In genomic region chr2:129632324-129632723, GRCm38 (mm10) we compare ENCODE assay signal across 19 mouse cellular contexts. TPM values are rescaled to one million over a fixed set of nuclear protein-coding genes. Genes with fewer than 3 reads are reported as not detected.
DNase-seq lines count a peak whose midpoint lies in the region; TF ChIP-seq lines count a peak whose summit lies in the region.
"Had no signal": no experiment of that assay in that cellular context is flagged by ENCODE, and none has a peak within 500 bp of the region (broad histone marks: within the 10 kb centered on the region; RNA-seq: fewer than 3 reads in every experiment).

No protein-coding gene starts in this region.

- no peak overlapping the region for H3K4me3 ChIP-seq in gastrocnemius, adult 2 months
- no peak overlapping the region for H3K4me3 ChIP-seq in lung, adult 2 months (replicated peaks; ENCODE audit: extremely low read depth, low read depth, low read length)
- no peak overlapping the region for H3K4me3 ChIP-seq in macrophage (ENCODE audit: inconsistent target)
- H3K4me3 ChIP-seq: embryonic facial prominence, embryonic 13.5 days; erythroblast, embryonic 14.5 days; forebrain, embryonic 15.5 days; heart, embryonic 15.5 days; hindbrain, embryonic 12.5 days had no signal

- H3K4me1 ChIP-seq in lung, adult 2 months (ENCODE audit: control insufficient read depth, insufficient read depth, low read length) = peaks cover 12% of the 10 kb centered on the region
- H3K4me1 ChIP-seq: forebrain, embryonic 15.5 days; hindbrain, embryonic 12.5 days had no signal

- WGBS in lung, adult 2 months = 95% methylated on average over 7 of the region's 7 CpGs
- 93% methylated on average over 7 of the region's 7 CpGs for WGBS in macrophage (ENCODE audit: missing documents)

- peaks cover 2% of the 10 kb centered on the region; the same call in 1 of the 2 replicates for H3K79me2 ChIP-seq in macrophage (ENCODE audit: inconsistent target)

- intact Hi-C loops in gastrocnemius, adult 2 months (cut with DNase I) = no loop called here

- TF ChIP-seq POLR2A in lung, adult 2 months (IDR thresholded peaks at IDR 0.05; ENCODE audit: borderline replicate concordance, extremely low read depth, low read depth, low read length) = no peak

- peak overlapping the region; percentile 81 for H3K27ac ChIP-seq in gastrocnemius, adult 2 months
- H3K27ac ChIP-seq in macrophage = peak overlapping the region; percentile 59
- H3K27ac ChIP-seq: embryonic facial prominence, embryonic 13.5 days; forebrain, embryonic 15.5 days; hindbrain, embryonic 12.5 days had no signal

- TF ChIP-seq CTCF in gastrocnemius, adult 2 months (IDR thresholded peaks at IDR 0.05) = no peak
- TF ChIP-seq CTCF in lung, adult 2 months (IDR thresholded peaks at IDR 0.05; ENCODE audit: insufficient read depth, low read length) = no peak

- peak; percentile 0 for DNase-seq in cerebellum, adult 11 months
- DNase-seq in cerebellum, postnatal 4 days (ENCODE audit: low spot score in 2 of 2) = no peak
- DNase-seq in gastrocnemius, adult 2 months = no peak
- DNase-seq in gastrocnemius, adult 18-20 months (ENCODE audit: low spot score) = no peak
- peak; percentile 2 for DNase-seq in lung, adult 2 months
- DNase-seq in lung, postnatal 36 days = no peak
- no peak for DNase-seq in kidney, adult 18-20 months
- DNase-seq: adrenal gland, postnatal 10 days; cerebellum, adult 2 months; cerebellum, postnatal 14 days; gastrocnemius, postnatal 25 days; heart, postnatal 36 days had no signal

- peaks cover 47% of the 10 kb centered on the region for H3K36me3 ChIP-seq in macrophage (ENCODE audit: inconsistent target)

RNA-seq across cellular contexts. Expression of gene Sirpa, which starts 39.7 kb away (rescaled TPM):
- 1 to 10 TPM; 5.0 to 7.4 TPM for total RNA-seq in gastrocnemius, adult 2 months (2021)
- 1 to 10 TPM; 4.7 to 9.2 TPM for total RNA-seq in gastrocnemius, adult 18-20 months (2021)
- polyA plus RNA-seq in lung, adult 2 months (2012; rRNA removed) = 78.2 and 94.2 TPM in 2 replicates
- 1,000 to 10,000 TPM in 25 of 26 experiments, 100 to 1,000 TPM in 1; 486 to 5,251 (median 2,764) TPM for total RNA-seq in macrophage (2018; cell fraction: chromatin; rRNA removed)
- total RNA-seq in macrophage (2018; cell fraction: cytosol; rRNA removed) = 1,000 to 10,000 TPM; 1,654 to 2,625 (median 2,091) TPM
- total RNA-seq in macrophage (2018; cell fraction: nucleus; rRNA removed) = 1,000 to 10,000 TPM in 25 of 26 experiments, 100 to 1,000 TPM in 1; 968 to 4,930 (median 3,847) TPM
- 1,368 to 2,259 TPM (median 1,677 TPM) in 3 replicates for polyA plus RNA-seq in macrophage (2018)
- total RNA-seq: MEL had no signal

Comparison
In these comparisons a context has a peak if more than half of its experiments do, and no peak if none do; other contexts are left out.
1. DNase-seq: peak in cerebellum, adult 11 months (single experiment) and lung, adult 2 months (single experiment); none in cerebellum, postnatal 4 days (0 of 2), gastrocnemius, adult 2 months (single experiment), gastrocnemius, adult 18-20 months (single experiment), lung, postnatal 36 days (single experiment) and kidney, adult 18-20 months (single experiment).